Mouse (Mus musculus): Measurements from ENCODE around the gene Ankib1.

Ankib1 gene

GRCm38 (mm10) chr5:3645326-3645725, 157.4 kb downstream of the Ankib1 start:
- no peak for DNase-seq

GRCm38 (mm10) chr5:3644621-3645020, 158.1 kb downstream of the Ankib1 start:
- DNase-seq: no peak

Data from kidney, postnatal 14 days (tissue).